ENCODE assay signal across 9 mouse cellular contexts in the genomic region with DNA sequence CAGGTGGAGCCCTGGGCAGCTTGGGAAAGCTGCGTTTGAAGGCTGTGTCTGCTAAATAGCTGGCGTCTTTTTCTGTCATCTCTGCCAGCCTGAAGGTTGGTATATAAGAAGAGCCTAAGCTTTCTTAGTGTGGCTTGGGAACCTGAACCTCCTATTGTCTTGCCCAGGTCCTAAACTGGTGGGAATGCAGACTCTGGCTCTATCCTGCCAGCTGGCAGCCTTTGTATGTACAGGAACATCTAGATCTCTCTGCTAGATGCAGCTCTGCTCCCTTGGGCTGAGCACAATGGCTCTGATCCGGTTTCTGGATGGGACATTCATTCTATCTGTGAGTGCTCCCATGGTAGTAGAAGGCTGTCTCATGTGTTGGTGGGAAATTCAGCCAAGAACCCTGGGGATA. TPM values are rescaled to one million over a fixed set of nuclear protein-coding genes. Genes with fewer than 3 reads are reported as not detected.
DNase-seq lines count a peak whose midpoint lies in the region; ATAC-seq and TF ChIP-seq lines count a peak whose summit lies in the region.
"Had no signal": no experiment of that assay in that cellular context is flagged by ENCODE, and none has a peak within 500 bp of the region (broad histone marks: within the 10 kb centered on the region; RNA-seq: fewer than 3 reads in every experiment).

No protein-coding gene starts in this region.

- peak overlapping the region; percentile 56 for H3K4me3 ChIP-seq in liver, embryonic 11.5 days (ENCODE audit: low read depth, low read length)
- no peak overlapping the region for H3K4me3 ChIP-seq in liver, postnatal 0 days (ENCODE audit: low read depth, low read length)
- peak overlapping the region; percentile 48 for H3K4me3 ChIP-seq in forebrain, embryonic 15.5 days
- H3K4me3 ChIP-seq in intestine, postnatal 0 days (ENCODE audit: low read depth, low read length), result no peak overlapping the region
- H3K4me3 ChIP-seq in neural tube, embryonic 15.5 days (replicated peaks), result peak overlapping the region; percentile 49

- peaks cover 29% of the 10 kb centered on the region for H3K27me3 ChIP-seq in liver, embryonic 11.5 days (replicated peaks; ENCODE audit: control insufficient read depth, insufficient read depth, low read length)
- H3K27me3 ChIP-seq in liver, postnatal 0 days (ENCODE audit: insufficient read depth, low read length), result peaks cover 36% of the 10 kb centered on the region
- H3K27me3 ChIP-seq in forebrain, embryonic 15.5 days, result no peaks in the 10 kb centered on the region; the same call in 1 of the 2 replicates
- H3K27me3 ChIP-seq in intestine, postnatal 0 days (replicated peaks; ENCODE audit: control insufficient read depth, insufficient read depth, low read length), result no peaks in the 10 kb centered on the region
- peaks cover 8% of the 10 kb centered on the region; the same call in 1 of the 2 replicates for H3K27me3 ChIP-seq in neural tube, embryonic 15.5 days (replicated peaks)

- intact Hi-C loops in gastrocnemius, postnatal 36 days (cut with DNase I), result loop anchor here (10.0 kb wide), 2 partner anchors 218 to 288 kb away; no protein-coding TSS in a partner anchor

- H3K4me2 ChIP-seq in liver, embryonic 11.5 days, result peak overlapping the region; percentile 54
- no peak overlapping the region for H3K4me2 ChIP-seq in liver, postnatal 0 days (ENCODE audit: low read depth, low read length)
- peak overlapping the region; percentile 50 for H3K4me2 ChIP-seq in forebrain, embryonic 15.5 days (replicated peaks)
- H3K4me2 ChIP-seq in intestine, postnatal 0 days (replicated peaks; ENCODE audit: low read depth), result peak overlapping the region; percentile 21
- H3K4me2 ChIP-seq in neural tube, embryonic 15.5 days, result peak overlapping the region; percentile 63

- WGBS in liver, embryonic 11.5 days, result 59% methylated on average over 3 of the region's 3 CpGs
- 59% methylated on average over 3 of the region's 3 CpGs for WGBS in liver, postnatal 0 days (ENCODE audit: insufficient replicate concordance)
- 29% methylated on average over 3 of the region's 3 CpGs for WGBS in forebrain, embryonic 15.5 days
- WGBS in intestine, postnatal 0 days, result 63% methylated on average over 3 of the region's 3 CpGs
- 29% methylated on average over 3 of the region's 3 CpGs for WGBS in neural tube, embryonic 15.5 days

- H3K27ac ChIP-seq in liver, embryonic 11.5 days (ENCODE audit: low read depth, low read length), result no peak overlapping the region
- H3K27ac ChIP-seq in liver, postnatal 0 days (ENCODE audit: low read depth), result no peak overlapping the region
- H3K27ac ChIP-seq in forebrain, embryonic 15.5 days (replicated peaks), result peak overlapping the region; percentile 87
- H3K27ac ChIP-seq in intestine, postnatal 0 days (ENCODE audit: low read depth, low read length), result no peak overlapping the region; the same call in 1 of the 2 replicates
- H3K27ac ChIP-seq in neural tube, embryonic 15.5 days (replicated peaks), result no peak overlapping the region; the same call in 1 of the 2 replicates

- H3K36me3 ChIP-seq in liver, embryonic 11.5 days (ENCODE audit: control insufficient read depth, insufficient read depth, low read length), result no peaks in the 10 kb centered on the region; the same call in 1 of the 2 replicates
- no peaks in the 10 kb centered on the region for H3K36me3 ChIP-seq in liver, postnatal 0 days (replicated peaks; ENCODE audit: insufficient read depth, low read length)
- no peaks in the 10 kb centered on the region for H3K36me3 ChIP-seq in forebrain, embryonic 15.5 days
- H3K36me3 ChIP-seq in intestine, postnatal 0 days (ENCODE audit: control insufficient read depth, insufficient read depth), result no peaks in the 10 kb centered on the region
- no peaks in the 10 kb centered on the region for H3K36me3 ChIP-seq in neural tube, embryonic 15.5 days

- 0 out of 2 replicates have a peak overlapping the region, but pooled peaks have one; percentile 36 for H3K9ac ChIP-seq in liver, embryonic 11.5 days (ENCODE audit: low read depth, low read length)
- H3K9ac ChIP-seq in liver, postnatal 0 days (replicated peaks), result no peak overlapping the region
- peak overlapping the region; percentile 38 for H3K9ac ChIP-seq in forebrain, embryonic 15.5 days (replicated peaks)
- no peak overlapping the region for H3K9ac ChIP-seq in intestine, postnatal 0 days (ENCODE audit: low read depth, low read length)
- H3K9ac ChIP-seq in neural tube, embryonic 15.5 days (replicated peaks), result 0 out of 2 replicates have a peak overlapping the region, but pooled peaks have one; percentile 1

- ATAC-seq in liver, embryonic 11.5 days (replicated peaks; ENCODE audit: low FRiP score), result no peak
- ATAC-seq in liver, postnatal 0 days, result no peak
- no peak for ATAC-seq in forebrain, embryonic 15.5 days (replicated peaks)
- ATAC-seq in intestine, postnatal 0 days, result no peak
- ATAC-seq in neural tube, embryonic 15.5 days (ENCODE audit: low FRiP score), result no peak
- no peak for ATAC-seq in erythroblast, adult 5-6 weeks (replicated peaks; ENCODE audit: low FRiP score, poor library complexity, severe bottlenecking)

- peaks cover 7% of the 10 kb centered on the region for H3K4me1 ChIP-seq in liver, embryonic 11.5 days (replicated peaks; ENCODE audit: control insufficient read depth, insufficient read depth, low read length)
- H3K4me1 ChIP-seq in liver, postnatal 0 days (ENCODE audit: insufficient read depth), result no peaks in the 10 kb centered on the region
- peaks cover 79% of the 10 kb centered on the region for H3K4me1 ChIP-seq in forebrain, embryonic 15.5 days
- H3K4me1 ChIP-seq in intestine, postnatal 0 days (replicated peaks; ENCODE audit: control insufficient read depth, insufficient read depth, low read length), result no peaks in the 10 kb centered on the region; the same call in 1 of the 2 replicates
- H3K4me1 ChIP-seq in neural tube, embryonic 15.5 days, result peaks cover 72% of the 10 kb centered on the region

- DNase-seq in liver, embryonic 11.5 days (ENCODE audit: low spot score), result no peak
- no peak for DNase-seq in liver, postnatal 0 days
- no peak for DNase-seq in gastrocnemius, postnatal 36 days
- DNase-seq in adrenal gland, postnatal 36 days, result no peak

- TF ChIP-seq CTCF in liver, postnatal 0 days (IDR thresholded peaks at IDR 0.05; ENCODE audit: low read depth), result no peak
- no peak for TF ChIP-seq CTCF in intestine, postnatal 0 days (IDR thresholded peaks at IDR 0.05; ENCODE audit: low read depth)

- H3K9me3 ChIP-seq in liver, embryonic 11.5 days (ENCODE audit: control insufficient read depth, low read length), result no peaks in the 10 kb centered on the region
- H3K9me3 ChIP-seq in liver, postnatal 0 days (ENCODE audit: low read length), result no peaks in the 10 kb centered on the region
- no peaks in the 10 kb centered on the region for H3K9me3 ChIP-seq in forebrain, embryonic 15.5 days
- no peaks in the 10 kb centered on the region for H3K9me3 ChIP-seq in intestine, postnatal 0 days (ENCODE audit: control insufficient read depth)
- no peaks in the 10 kb centered on the region for H3K9me3 ChIP-seq in neural tube, embryonic 15.5 days (replicated peaks)

- no peak for TF ChIP-seq EP300 in liver, postnatal 0 days (IDR thresholded peaks at IDR 0.05; ENCODE audit: low read depth)

RNA-seq across cellular contexts. Expression of a gene that starts 2.9 kb away (rescaled TPM):
- 22.3 and 22.8 TPM in 2 replicates for polyA plus RNA-seq in liver, embryonic 11.5 days (2014; fragmentation: Nextera tagmentation; extraction: Ambion mirVana)
- polyA plus RNA-seq in liver, postnatal 0 days (2015; fragmentation: Nextera tagmentation; extraction: Ambion mirVana), result 2.3 and 2.5 TPM in 2 replicates
- 23.7 and 23.8 TPM in 2 replicates for polyA plus RNA-seq in forebrain, embryonic 15.5 days (2015; fragmentation: Nextera tagmentation; extraction: Ambion mirVana)
- 8.9 and 9.2 TPM in 2 replicates for polyA plus RNA-seq in intestine, postnatal 0 days (2015; fragmentation: Nextera tagmentation; extraction: Ambion mirVana)
- polyA plus RNA-seq in neural tube, embryonic 15.5 days (2015; fragmentation: Nextera tagmentation; extraction: Ambion mirVana), result 7.5 and 7.7 TPM in 2 replicates
- 10 to 100 TPM in 1 of 2 experiments, 1 to 10 TPM in 1; 9.9 to 13.4 TPM for total RNA-seq in gastrocnemius, postnatal 36 days (2021)
- 1.7 and 2.1 TPM in 2 replicates for total RNA-seq in erythroblast, adult 5-6 weeks (2015; ENCODE audit: low replicate concordance)
- total RNA-seq in erythroblast, adult 5-6 weeks (2017; ENCODE audit: low replicate concordance), result 1.1 and 1.5 TPM in 2 replicates
- 100 to 1,000 TPM; 131 to 146 TPM for total RNA-seq in adrenal gland, postnatal 36 days (2021)
- total RNA-seq: MEL had no signal

RNA-seq across cellular contexts. Expression of a gene that starts 53.5 kb away (rescaled TPM):
- polyA plus RNA-seq in liver, embryonic 11.5 days (2014; fragmentation: Nextera tagmentation; extraction: Ambion mirVana), result not detected in 2 replicates
- 1.5 and 1.7 TPM in 2 replicates for polyA plus RNA-seq in liver, postnatal 0 days (2015; fragmentation: Nextera tagmentation; extraction: Ambion mirVana)
- polyA plus RNA-seq in forebrain, embryonic 15.5 days (2015; fragmentation: Nextera tagmentation; extraction: Ambion mirVana), result 0.52 and 1.3 TPM in 2 replicates
- 0.13 and 0.47 TPM in 2 replicates for polyA plus RNA-seq in intestine, postnatal 0 days (2015; fragmentation: Nextera tagmentation; extraction: Ambion mirVana)
- 0.42 and 0.52 TPM in 2 replicates for polyA plus RNA-seq in neural tube, embryonic 15.5 days (2015; fragmentation: Nextera tagmentation; extraction: Ambion mirVana)
- not detected for total RNA-seq in gastrocnemius, postnatal 36 days (2021)
- total RNA-seq in erythroblast, adult 5-6 weeks (2015; ENCODE audit: low replicate concordance), result not detected in 2 replicates
- not detected in 2 replicates for total RNA-seq in erythroblast, adult 5-6 weeks (2017; ENCODE audit: low replicate concordance)
- not detected for total RNA-seq in adrenal gland, postnatal 36 days (2021)
- total RNA-seq: MEL had no signal

Comparison
In these comparisons a context has a peak if more than half of its experiments do, and no peak if none do; other contexts are left out.
1. H3K4me3 ChIP-seq: peak in liver, embryonic 11.5 days (single experiment), forebrain, embryonic 15.5 days (single experiment) and neural tube, embryonic 15.5 days (single experiment); none in liver, postnatal 0 days (single experiment) and intestine, postnatal 0 days (single experiment).
2. H3K9ac ChIP-seq: peak in liver, embryonic 11.5 days (single experiment), forebrain, embryonic 15.5 days (single experiment) and neural tube, embryonic 15.5 days (single experiment); none in liver, postnatal 0 days (single experiment) and intestine, postnatal 0 days (single experiment).